Mouse (Mus musculus) kidney, adult 2 months (tissue): ENCODE results near the gene Zfp800.

ENCODE experiments used
- CTCF ChIP-seq: fragments of 200-500 bp; conservative IDR thresholded peaks from 2 replicates; pipeline ENCODE4 v1.5.1; 2011; ENCODE audit warnings: low read depth, mild to moderate bottlenecking, control low read depth, low read length, moderate library complexity, mixed read lengths; ENCODE audit not compliant: insufficient read depth, insufficient read length
- POLR2A ChIP-seq: fragments of 200-500 bp; IDR thresholded peaks from one replicate; pipeline ENCODE4 v1.6.1; 2011; ENCODE audit warnings: low read depth, low read length, control low read depth

- TF ChIP-seq POLR2A (no peak), CTCF (no peak)
Measured at GRCm38 (mm10) chr6:28279886-28280285, 117.9 kb downstream of the Zfp800 start.
